30 mouse cellular contexts compared by ENCODE assay signal in genomic region chr5:37864309-37864708, GRCm38 (mm10). TPM values are rescaled to one million over a fixed set of nuclear protein-coding genes. Genes with fewer than 3 reads are reported as not detected.
"Had no signal": no experiment of that assay in that cellular context is flagged by ENCODE, and none has a peak within 500 bp of the region (broad histone marks: within the 10 kb centered on the region; RNA-seq: fewer than 3 reads in every experiment).

No protein-coding gene starts in this region.

- H3K4me3 ChIP-seq: embryonic facial prominence, embryonic 12.5 days; embryonic facial prominence, embryonic 13.5 days; embryonic facial prominence, embryonic 15.5 days; erythroblast, embryonic 14.5 days; forebrain, embryonic 10.5 days; forebrain, embryonic 12.5 days; forebrain, embryonic 13.5 days; forebrain, embryonic 15.5 days; gastrocnemius, adult 2 months; heart, adult 2 months; heart, embryonic 10.5 days had no signal

- H3K4me2 ChIP-seq: embryonic facial prominence, embryonic 12.5 days; embryonic facial prominence, embryonic 13.5 days; embryonic facial prominence, embryonic 15.5 days; forebrain, embryonic 12.5 days; forebrain, embryonic 13.5 days; forebrain, embryonic 15.5 days had no signal

- DNase-seq: cerebellum, adult 2 months; cerebellum, adult 8-10 months; cerebellum, adult 9-10 months; cerebellum, adult 9-11 months; cerebellum, postnatal 10 days; cerebellum, postnatal 14 days; cerebellum, postnatal 25 days; cerebellum, postnatal 36 days; embryo, embryonic 11 days; forebrain, postnatal 0 days; gastrocnemius, adult 2 months; gastrocnemius, postnatal 10 days; gastrocnemius, postnatal 14 days; gastrocnemius, postnatal 25 days; gastrocnemius, postnatal 36 days; heart, adult 18-20 months; heart, adult 2 months had no signal

- H3K27me3 ChIP-seq: embryonic facial prominence, embryonic 13.5 days; forebrain, embryonic 15.5 days had no signal

- H3K27ac ChIP-seq: embryonic facial prominence, embryonic 12.5 days; embryonic facial prominence, embryonic 13.5 days; embryonic facial prominence, embryonic 15.5 days; forebrain, embryonic 10.5 days; forebrain, embryonic 12.5 days; forebrain, embryonic 13.5 days; forebrain, embryonic 15.5 days; gastrocnemius, adult 2 months; heart, adult 2 months; heart, embryonic 10.5 days had no signal

- H3K36me3 ChIP-seq: embryonic facial prominence, embryonic 12.5 days; embryonic facial prominence, embryonic 13.5 days; embryonic facial prominence, embryonic 15.5 days; forebrain, embryonic 10.5 days; forebrain, embryonic 12.5 days; forebrain, embryonic 15.5 days; heart, embryonic 10.5 days had no signal

- ATAC-seq: forebrain, embryonic 13.5 days; forebrain, embryonic 14.5 days; forebrain, embryonic 15.5 days; forebrain, embryonic 16.5 days; forebrain, postnatal 0 days had no signal

- H3K9me3 ChIP-seq: embryonic facial prominence, embryonic 12.5 days; embryonic facial prominence, embryonic 13.5 days; embryonic facial prominence, embryonic 15.5 days; forebrain, embryonic 10.5 days; forebrain, embryonic 12.5 days; forebrain, embryonic 13.5 days; forebrain, embryonic 15.5 days; heart, embryonic 10.5 days had no signal

- H3K9ac ChIP-seq: embryonic facial prominence, embryonic 12.5 days; embryonic facial prominence, embryonic 13.5 days; embryonic facial prominence, embryonic 15.5 days; forebrain, embryonic 12.5 days; forebrain, embryonic 13.5 days; forebrain, embryonic 15.5 days; forebrain, postnatal 0 days had no signal

- H3K4me1 ChIP-seq: embryonic facial prominence, embryonic 12.5 days; heart, embryonic 10.5 days had no signal

RNA-seq across cellular contexts. Expression of gene Msx1, which starts 39.9 kb away (rescaled TPM):
- total RNA-seq: common myeloid progenitor, adult 5-6 weeks; granulocyte monocyte progenitor cell, adult 5-6 weeks had no signal
- polyA plus RNA-seq: erythroblast, embryonic 14.5 days had no signal
